Mouse (Mus musculus): ENCODE measurements around the gene Vps53.

DNA sequence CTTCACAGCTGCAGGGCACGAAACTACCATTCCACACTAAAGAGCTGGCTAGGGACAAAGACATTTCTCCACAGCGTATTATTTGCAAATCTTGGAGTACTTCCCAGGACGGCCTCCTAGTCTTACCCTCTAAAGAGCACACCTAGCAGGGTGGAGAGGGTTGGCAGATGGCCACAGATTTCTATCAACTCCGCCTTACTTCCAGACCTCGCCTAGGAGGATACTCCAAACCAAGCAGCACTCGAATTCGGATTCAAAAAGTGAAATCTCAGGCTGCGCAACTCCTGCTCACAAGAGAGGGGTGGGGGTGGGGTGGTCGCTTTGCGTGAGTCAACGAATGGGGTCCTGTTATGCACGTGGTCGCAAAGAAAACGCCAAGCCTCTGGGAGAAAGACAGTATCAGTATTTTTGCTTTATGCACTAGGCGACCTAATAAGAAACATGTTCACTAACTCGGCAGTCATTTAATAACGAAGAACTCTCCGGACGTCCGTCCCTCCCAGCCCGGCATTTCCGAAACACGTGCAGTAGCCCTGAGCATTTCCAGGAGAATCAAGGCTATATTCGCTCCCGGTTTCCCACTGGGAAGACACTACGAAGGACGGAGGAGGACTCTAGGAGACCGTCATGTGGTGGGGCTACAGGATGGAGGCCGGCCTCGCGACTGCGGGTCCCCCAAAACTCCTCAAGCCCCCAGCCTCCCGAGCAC, 37.4 kb upstream of the Vps53 start:
- TF ChIP-seq POLR2A (IDR thresholded peaks at IDR 0.05; ENCODE audit: insufficient read depth, low read depth, low read length) (no peak), CTCF (IDR thresholded peaks at IDR 0.05; ENCODE audit: insufficient read depth, low read depth, low read length) (no peak)
